Mouse (Mus musculus) cerebellum, adult (tissue): Measurements from ENCODE around the gene Pkn3.

Experiments
- ATAC-seq: cut with Nextera tagmentation; 2 replicates; pipeline ENCODE4 v1.9.2; 2017; ENCODE audit warnings: mild to moderate bottlenecking, moderate library complexity, mixed read lengths; ENCODE audit not compliant: insufficient number of reproducible peaks, low FRiP score, low TSS enrichment

The Pkn3 gene

GRCm38 (mm10) chr2:30134378-30134711 lies 56.9 kb downstream of the Pkn3 start:
- ATAC-seq: 0 out of 2 replicates have a peak, but pooled peaks have one; percentile 2

- no peak for ATAC-seq
Observed at GRCm38 (mm10) chr2:30134928-30135620, 57.6 kb downstream of the Pkn3 start.

- ATAC-seq: no peak
Observed at GRCm38 (mm10) chr2:30136458-30136857, 59.0 kb downstream of the Pkn3 start.

GRCm38 (mm10) chr2:30140021-30140420 lies 62.5 kb downstream of the Pkn3 start:
- peak; percentile 45; the same call in 1 of the 2 replicates for ATAC-seq
